10 mouse cellular contexts compared by ENCODE assay signal in the genomic region with DNA sequence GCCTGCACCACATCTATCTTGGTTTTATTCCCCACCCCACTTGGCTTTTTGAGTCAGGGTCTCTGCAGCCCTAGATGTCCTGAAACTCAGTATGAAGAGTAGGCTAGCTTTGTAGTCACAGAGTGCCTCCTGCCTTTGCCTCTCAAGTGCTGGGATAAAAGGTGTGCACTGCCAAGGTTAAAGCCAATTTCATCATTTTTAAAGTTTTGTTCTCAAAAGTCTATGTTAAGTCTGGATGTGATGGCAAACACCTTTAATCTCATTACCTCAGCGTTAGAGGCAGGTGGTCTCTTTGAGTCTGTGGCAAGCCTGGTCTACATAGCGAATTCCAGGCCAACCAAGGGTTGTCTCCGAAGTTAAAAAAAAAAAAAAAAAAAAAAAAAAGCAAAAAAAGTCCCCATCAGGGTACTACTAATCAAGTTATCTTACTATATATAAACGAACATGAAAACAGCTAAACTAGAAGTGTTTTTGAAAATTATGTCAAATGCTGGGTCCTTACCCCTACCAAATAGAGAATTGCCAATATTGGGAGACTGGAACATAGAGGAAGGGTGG. TPM values are rescaled to one million over a fixed set of nuclear protein-coding genes. Genes with fewer than 3 reads are reported as not detected.
A peak's percentile ranks its signal among the peaks of the same experiment; 100 is the strongest.
DNase-seq lines count a peak whose midpoint lies in the region; ATAC-seq and TF ChIP-seq lines count a peak whose summit lies in the region.
"Had no signal": no experiment of that assay in that cellular context is flagged by ENCODE, and none has a peak within 500 bp of the region (broad histone marks: within the 10 kb centered on the region; RNA-seq: fewer than 3 reads in every experiment).

No protein-coding gene starts in this region.

- no peak for ATAC-seq in forebrain, embryonic 16.5 days
- no peak for ATAC-seq in liver, embryonic 15.5 days (ENCODE audit: insufficient read depth)

- peak overlapping the region; percentile 89; the same call in 1 of the 2 replicates for H3K9ac ChIP-seq in heart, adult 2 months (ENCODE audit: low read depth, low read length)
- peak overlapping the region; percentile 82 for H3K9ac ChIP-seq in CH12.LX (ENCODE audit: insufficient read depth, low read depth)
- H3K9ac ChIP-seq in forebrain, embryonic 16.5 days (replicated peaks; ENCODE audit: low read depth, low read length) = peak overlapping the region; percentile 81
- H3K9ac ChIP-seq in liver, embryonic 15.5 days = peak overlapping the region; percentile 81

- in situ Hi-C loops in CH12.LX (cut with MboI; ENCODE audit: low pct_ligation_motif_present, low pct_unique_long_range_greater_than_20kb, low sequenced_read_pairs) = no loop called here

- no peak for TF ChIP-seq RAD21 in CH12.LX (IDR thresholded peaks at IDR 0.05; ENCODE audit: low read depth, low read length)

- TF ChIP-seq CTCF in heart, adult 2 months (IDR thresholded peaks at IDR 0.05) = no peak
- TF ChIP-seq CTCF in CH12.LX (conservative IDR thresholded peaks at IDR 0.05 in 1 of 2, IDR thresholded peaks at IDR 0.05 in 1 of 2; ENCODE audit: low read depth in 2 of 2, low read length in 2 of 2) = no peak

- peak overlapping the region; percentile 60 for H3K4me3 ChIP-seq in heart, adult 2 months
- H3K4me3 ChIP-seq in CH12.LX (replicated peaks in 1 of 3; ENCODE audit: low read depth in 2 of 3, low read length in 2 of 3, poor library complexity in 1 of 3) = peak overlapping the region; percentile 75 to 98 (median 94)
- peak overlapping the region; percentile 67 for H3K4me3 ChIP-seq in forebrain, embryonic 16.5 days (replicated peaks; ENCODE audit: low read length)
- H3K4me3 ChIP-seq in liver, embryonic 15.5 days (replicated peaks) = peak overlapping the region; percentile 91

- peaks cover 5% of the 10 kb centered on the region for H3K4me1 ChIP-seq in heart, adult 2 months (ENCODE audit: control insufficient read depth, insufficient read depth, low read length)
- peaks cover 0 to 49% of the 10 kb centered on the region in 2 experiments; a peak in 2 of 4 replicates for H3K4me1 ChIP-seq in CH12.LX (ENCODE audit: control insufficient read depth in 1 of 2, insufficient read depth in 2 of 2)
- H3K4me1 ChIP-seq in forebrain, embryonic 16.5 days (replicated peaks; ENCODE audit: control insufficient read depth, insufficient read depth, low read length) = peaks cover 9% of the 10 kb centered on the region
- peaks cover 47% of the 10 kb centered on the region for H3K4me1 ChIP-seq in liver, embryonic 15.5 days (replicated peaks)

- no peak for TF ChIP-seq POLR2A in heart, adult 2 months (IDR thresholded peaks at IDR 0.05; ENCODE audit: insufficient read depth, low read depth, low read length)
- no peak for TF ChIP-seq POLR2A in CH12.LX (IDR thresholded peaks at IDR 0.05; ENCODE audit: low read depth, low read length)

- dilution Hi-C loops in CH12.LX (cut with MboI; ENCODE audit: extremely low pct_ligation_motif_present, extremely low pct_unique_long_range_greater_than_20kb, low sequenced_read_pairs) = no loop called here

- H3K27ac ChIP-seq in heart, adult 2 months = no peak overlapping the region; the same call in 1 of the 2 replicates
- H3K27ac ChIP-seq in CH12.LX (ENCODE audit: insufficient read depth, low read depth) = no peak overlapping the region
- H3K27ac ChIP-seq in forebrain, embryonic 16.5 days (ENCODE audit: low read length) = no peak overlapping the region
- H3K27ac ChIP-seq in liver, embryonic 15.5 days (replicated peaks) = peak overlapping the region; percentile 90; the same call in 1 of the 2 replicates

- no peaks in the 10 kb centered on the region for H3K9me3 ChIP-seq in CH12.LX (replicated peaks; ENCODE audit: low read length)
- no peaks in the 10 kb centered on the region for H3K9me3 ChIP-seq in forebrain, embryonic 16.5 days (ENCODE audit: control insufficient read depth, low read length)
- H3K9me3 ChIP-seq in liver, embryonic 15.5 days (replicated peaks) = no peaks in the 10 kb centered on the region

- H3K36me3 ChIP-seq in heart, adult 2 months (ENCODE audit: control insufficient read depth, insufficient read depth, low read length) = peaks cover 8% of the 10 kb centered on the region
- peaks cover 0 to 16% of the 10 kb centered on the region in 2 experiments for H3K36me3 ChIP-seq in CH12.LX (replicated peaks in 1 of 2; ENCODE audit: control insufficient read depth in 1 of 2, insufficient read depth in 1 of 2, low read length in 1 of 2)
- H3K36me3 ChIP-seq in forebrain, embryonic 16.5 days (ENCODE audit: control insufficient read depth, insufficient read depth) = no peaks in the 10 kb centered on the region
- H3K36me3 ChIP-seq in liver, embryonic 15.5 days (replicated peaks) = 0 out of 2 replicates have a peak, but pooled peaks cover 6% of the 10 kb centered on the region

- intact Hi-C loops in heart, adult 2 months (cut with DNase I) = no loop called here
- intact Hi-C loops in heart, postnatal 36 days (cut with DNase I) = no loop called here

- no peak for DNase-seq in heart, adult 2 months
- no peak for DNase-seq in heart, postnatal 36 days
- no peak for DNase-seq in CH12.LX (ENCODE audit: extremely low read depth)
- DNase-seq in embryo, embryonic 10.5 days (ENCODE audit: low spot score) = no peak
- DNase-seq in layer of hippocampus, postnatal 36 days = no peak
- DNase-seq in thymus, postnatal 25 days = no peak
- DNase-seq: cerebellum, postnatal 14 days; thymus, postnatal 4 days had no signal

- WGBS in heart, adult 2 months = 36% methylated on average over 4 of the region's 4 CpGs
- WGBS in forebrain, embryonic 16.5 days = 63% methylated on average over 4 of the region's 4 CpGs
- WGBS in liver, embryonic 15.5 days (ENCODE audit: insufficient replicate concordance) = 35% methylated on average over 4 of the region's 4 CpGs

- TF ChIP-seq EP300 in heart, adult 2 months (IDR thresholded peaks at IDR 0.05; ENCODE audit: insufficient read depth, low read depth, low read length) = no peak
- TF ChIP-seq EP300 in CH12.LX (IDR thresholded peaks at IDR 0.05; ENCODE audit: low read length) = no peak

- no peaks in the 10 kb centered on the region for H3K27me3 ChIP-seq in heart, adult 2 months (ENCODE audit: control insufficient read depth, insufficient read depth, low read length)
- no peaks in the 10 kb centered on the region for H3K27me3 ChIP-seq in CH12.LX (replicated peaks)
- no peaks in the 10 kb centered on the region for H3K27me3 ChIP-seq in forebrain, embryonic 16.5 days (replicated peaks; ENCODE audit: control insufficient read depth, insufficient read depth, low read length)
- H3K27me3 ChIP-seq in liver, embryonic 15.5 days = no peaks in the 10 kb centered on the region

- peaks cover 10% of the 10 kb centered on the region for H3K79me2 ChIP-seq in heart, adult 2 months (replicated peaks; ENCODE audit: control insufficient read depth, insufficient read depth, low read length)
- peaks cover 40% of the 10 kb centered on the region for H3K79me2 ChIP-seq in CH12.LX (replicated peaks; ENCODE audit: control insufficient read depth, extremely low read depth, insufficient read depth, poor library complexity, severe bottlenecking)

- H3K4me2 ChIP-seq in CH12.LX (ENCODE audit: insufficient read depth, low read depth, poor library complexity, severe bottlenecking) = peak overlapping the region; percentile 59
- peak overlapping the region; percentile 87 for H3K4me2 ChIP-seq in forebrain, embryonic 16.5 days (ENCODE audit: low read length)
- H3K4me2 ChIP-seq in liver, embryonic 15.5 days = peak overlapping the region; percentile 78

TF ChIP-seq in CH12.LX, 34 proteins besides CTCF, POLR2A, EP300 and RAD21 (continues in another document):
- TF ChIP-seq CHD1 (IDR thresholded peaks at IDR 0.05; ENCODE audit: low read depth, low read length) = 0 out of 2 replicates have a peak, but pooled peaks have one; percentile 26

RNA-seq across cellular contexts. Expression of a gene that starts 1.1 kb away (rescaled TPM):
- total RNA-seq in heart, adult 2 months (2021) = 10 to 100 TPM; 31.9 to 32.9 TPM
- 9.9 and 15.6 TPM in 2 replicates for polyA plus RNA-seq in heart, adult 2 months (2012; rRNA removed)
- total RNA-seq in heart, postnatal 36 days (2021) = 10 to 100 TPM; 31.0 to 31.8 TPM
- total RNA-seq in CH12.LX (2012; rRNA removed) (24.6 and 27.3 TPM in 2 replicates), CH12.LX (2014; rRNA removed) (23.9 and 25.0 TPM in 2 replicates)
- 34.3 and 37.1 TPM in 2 replicates for polyA plus RNA-seq in CH12.LX (2012; ENCODE audit: insufficient read length, low read depth)
- polyA plus RNA-seq in forebrain, embryonic 16.5 days (2015; fragmentation: Nextera tagmentation; extraction: Ambion mirVana) = 25.7 and 27.6 TPM in 2 replicates
- 13.4 and 13.5 TPM in 2 replicates for polyA plus RNA-seq in liver, embryonic 15.5 days (2015; fragmentation: Nextera tagmentation; extraction: Ambion mirVana)
- 10 to 100 TPM; 38.8 to 44.9 TPM for total RNA-seq in layer of hippocampus, postnatal 36 days (2021)

RNA-seq across cellular contexts. Expression of a gene that starts 1.1 kb away (rescaled TPM):
- total RNA-seq in heart, adult 2 months (2021) = 10 to 100 TPM; 59.7 to 65.4 TPM
- polyA plus RNA-seq in heart, adult 2 months (2012; rRNA removed) = 111 and 124 TPM in 2 replicates
- 10 to 100 TPM; 67.3 to 73.6 TPM for total RNA-seq in heart, postnatal 36 days (2021)
- 13.2 and 18.3 TPM in 2 replicates for total RNA-seq in CH12.LX (2012; rRNA removed)
- 20.3 and 23.7 TPM in 2 replicates for total RNA-seq in CH12.LX (2014; rRNA removed)
- polyA plus RNA-seq in CH12.LX (2012; ENCODE audit: insufficient read length, low read depth) = 26.1 and 38.5 TPM in 2 replicates
- 51.7 and 55.8 TPM in 2 replicates for polyA plus RNA-seq in forebrain, embryonic 16.5 days (2015; fragmentation: Nextera tagmentation; extraction: Ambion mirVana)
- 22.2 and 23.5 TPM in 2 replicates for polyA plus RNA-seq in liver, embryonic 15.5 days (2015; fragmentation: Nextera tagmentation; extraction: Ambion mirVana)
- 10 to 100 TPM; 27.1 to 29.1 TPM for total RNA-seq in layer of hippocampus, postnatal 36 days (2021)

RNA-seq across cellular contexts. Expression of a gene that starts 47.0 kb away (rescaled TPM):
- 10 to 100 TPM; 22.4 to 26.3 TPM for total RNA-seq in heart, adult 2 months (2021)
- polyA plus RNA-seq in heart, adult 2 months (2012; rRNA removed) = 22.5 and 34.2 TPM in 2 replicates
- total RNA-seq in heart, postnatal 36 days (2021) = 10 to 100 TPM; 24.7 to 35.3 TPM
- total RNA-seq in CH12.LX (2012; rRNA removed) = 17.1 and 22.7 TPM in 2 replicates
- total RNA-seq in CH12.LX (2014; rRNA removed) = 9.6 and 12.2 TPM in 2 replicates
- polyA plus RNA-seq in CH12.LX (2012; ENCODE audit: insufficient read length, low read depth) = 109 and 118 TPM in 2 replicates
- 15.4 and 19.5 TPM in 2 replicates for polyA plus RNA-seq in forebrain, embryonic 16.5 days (2015; fragmentation: Nextera tagmentation; extraction: Ambion mirVana)
- 57.4 and 62.3 TPM in 2 replicates for polyA plus RNA-seq in liver, embryonic 15.5 days (2015; fragmentation: Nextera tagmentation; extraction: Ambion mirVana)
- total RNA-seq in layer of hippocampus, postnatal 36 days (2021) = 10 to 100 TPM; 23.9 to 29.4 TPM

RNA-seq across cellular contexts. Expression of a gene that starts 58.7 kb away (rescaled TPM):
- 10 to 100 TPM; 23.9 to 24.1 TPM for total RNA-seq in heart, adult 2 months (2021)
- polyA plus RNA-seq in heart, adult 2 months (2012; rRNA removed) = 22.8 and 26.8 TPM in 2 replicates
- 10 to 100 TPM; 21.8 to 29.7 TPM for total RNA-seq in heart, postnatal 36 days (2021)
- total RNA-seq in CH12.LX (2012; rRNA removed) = 8.9 and 10.2 TPM in 2 replicates
- 21.0 and 26.6 TPM in 2 replicates for total RNA-seq in CH12.LX (2014; rRNA removed)
- polyA plus RNA-seq in CH12.LX (2012; ENCODE audit: insufficient read length, low read depth) = 23.9 and 24.1 TPM in 2 replicates
- polyA plus RNA-seq in forebrain, embryonic 16.5 days (2015; fragmentation: Nextera tagmentation; extraction: Ambion mirVana) = 10.3 and 12.1 TPM in 2 replicates
- 14.9 and 16.5 TPM in 2 replicates for polyA plus RNA-seq in liver, embryonic 15.5 days (2015; fragmentation: Nextera tagmentation; extraction: Ambion mirVana)
- total RNA-seq in layer of hippocampus, postnatal 36 days (2021) = 10 to 100 TPM; 66.1 to 67.8 TPM
